Mouse (Mus musculus): ENCODE data around the gene Apol7a. TPM values are rescaled to one million over a fixed set of nuclear protein-coding genes. Genes with fewer than 3 reads are reported as not detected.

Apol7a gene
- polyA plus RNA-seq, 1 experiment from 2014 or later = 0.13 TPM

DNA sequence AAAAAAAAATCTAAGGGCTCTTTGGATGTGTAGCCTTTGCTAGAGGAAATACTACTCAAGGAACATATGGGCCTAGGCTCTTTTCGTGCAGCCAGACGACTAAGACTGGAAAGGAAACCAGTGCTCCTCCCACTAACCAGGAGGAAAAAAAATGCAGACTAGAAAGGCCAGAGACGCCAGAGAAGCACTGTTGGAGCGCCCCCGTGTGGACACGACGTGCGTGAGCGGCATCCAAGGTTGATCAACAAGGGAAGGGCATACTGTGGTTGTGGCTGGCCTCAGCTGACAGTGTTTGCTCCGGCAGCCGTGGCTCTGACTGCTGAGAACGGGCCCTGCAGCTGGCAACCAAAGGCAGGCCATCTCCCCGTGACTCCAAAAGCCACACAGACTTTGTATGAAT lies 30.8 kb downstream of the Apol7a start:
- Histone ChIP-seq H3K27ac (ENCODE audit: low read depth, low read length) (peak overlapping the region; percentile 37; the same call in 1 of the 2 replicates), H3K27me3 (ENCODE audit: control insufficient read depth, insufficient read depth, low read length) (no peaks in the 10 kb centered on the region; the same call in 1 of the 2 replicates), H3K36me3 (ENCODE audit: control insufficient read depth, insufficient read depth, low read length) (no peaks in the 10 kb centered on the region), H3K4me3 (ENCODE audit: low read depth, low read length) (peak overlapping the region; percentile 12; the same call in 1 of the 2 replicates), H3K4me1 (ENCODE audit: control insufficient read depth, insufficient read depth, low read length) (peaks cover 11% of the 10 kb centered on the region; the same call in 1 of the 2 replicates), H3K4me2 (peak overlapping the region; percentile 53), H3K9me3 (replicated peaks; ENCODE audit: control insufficient read depth, low read length) (no peaks in the 10 kb centered on the region), H3K9ac (ENCODE audit: low read depth, low read length) (peak overlapping the region; percentile 66)
- 2% methylated on average over 13 of the region's 13 CpGs for WGBS (ENCODE audit: insufficient replicate concordance)
- ATAC-seq (replicated peaks; ENCODE audit: insufficient number of reproducible peaks, low FRiP score, low TSS enrichment) = 0 out of 2 replicates have a peak, but pooled peaks have one; percentile 45

- Histone ChIP-seq H3K4me3 (ENCODE audit: low read depth, low read length) (no peak overlapping the region), H3K27ac (ENCODE audit: low read depth, low read length) (peak overlapping the region; percentile 37; the same call in 1 of the 2 replicates), H3K4me2 (no peak overlapping the region; the same call in 1 of the 2 replicates), H3K9ac (ENCODE audit: low read depth, low read length) (no peak overlapping the region), H3K27me3 (ENCODE audit: control insufficient read depth, insufficient read depth, low read length) (no peaks in the 10 kb centered on the region), H3K36me3 (ENCODE audit: control insufficient read depth, insufficient read depth, low read length) (no peaks in the 10 kb centered on the region), H3K4me1 (ENCODE audit: control insufficient read depth, insufficient read depth, low read length) (peaks cover 11% of the 10 kb centered on the region; the same call in 1 of the 2 replicates), H3K9me3 (replicated peaks; ENCODE audit: control insufficient read depth, low read length) (no peaks in the 10 kb centered on the region)
- 35% methylated on average over 8 of the region's 8 CpGs for WGBS (ENCODE audit: insufficient replicate concordance)
- no peak for ATAC-seq (replicated peaks; ENCODE audit: insufficient number of reproducible peaks, low FRiP score, low TSS enrichment)
Observed at GRCm38 (mm10) chr15:77367504-77367903, 31.4 kb downstream of the Apol7a start.

DNA sequence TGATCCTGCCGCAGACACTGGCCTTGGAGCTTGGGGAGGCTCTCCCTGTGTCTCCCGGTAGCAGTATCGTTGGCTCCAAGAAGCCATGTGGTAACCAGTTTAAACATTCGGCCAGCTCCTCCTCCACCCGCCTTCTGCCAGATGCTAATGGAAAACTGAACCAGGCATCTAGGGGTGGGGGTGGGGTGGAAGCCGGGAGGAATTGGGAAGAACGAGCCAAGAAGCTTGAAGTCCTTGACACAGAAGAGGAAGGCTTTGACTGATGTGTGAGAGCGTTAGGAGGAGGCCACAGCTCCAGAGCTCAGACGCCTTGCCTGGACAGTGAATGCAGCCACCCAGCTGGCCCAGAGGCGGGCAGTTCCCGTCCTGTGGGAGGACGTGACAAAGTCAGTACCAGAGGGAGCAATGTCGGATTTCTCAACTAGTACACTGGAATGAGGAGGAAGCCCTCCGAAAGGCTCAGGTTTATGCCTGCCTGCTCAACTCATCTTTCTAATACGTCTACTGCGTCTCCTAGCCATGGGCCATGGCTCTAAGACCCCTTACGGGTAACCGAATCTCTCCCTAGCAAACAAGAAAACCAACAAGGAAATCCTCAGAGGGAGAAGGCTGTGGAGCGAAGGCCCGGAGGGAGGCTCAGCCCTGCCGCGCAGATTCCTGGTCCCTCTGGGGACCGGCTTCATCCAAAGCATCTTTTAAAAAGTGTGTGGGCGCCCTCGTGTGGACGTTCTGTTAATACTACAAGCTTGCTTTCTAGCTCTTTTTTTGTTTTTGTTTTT lies 32.0 kb downstream of the Apol7a start:
- H3K27ac ChIP-seq (ENCODE audit: low read depth, low read length) = peak overlapping the region; percentile 76
- peak overlapping the region; percentile 32 for H3K4me3 ChIP-seq (ENCODE audit: low read depth, low read length)
- no peaks in the 10 kb centered on the region for H3K36me3 ChIP-seq (ENCODE audit: control insufficient read depth, insufficient read depth, low read length)
- H3K9me3 ChIP-seq (replicated peaks; ENCODE audit: control insufficient read depth, low read length) = no peaks in the 10 kb centered on the region
- H3K4me2 ChIP-seq = peak overlapping the region; percentile 65
- 0 out of 2 replicates have a peak, but pooled peaks have one; percentile 31 for ATAC-seq (replicated peaks; ENCODE audit: insufficient number of reproducible peaks, low FRiP score, low TSS enrichment)
- no peaks in the 10 kb centered on the region for H3K27me3 ChIP-seq (ENCODE audit: control insufficient read depth, insufficient read depth, low read length)
- under 1% methylated on average over 26 of the region's 26 CpGs for WGBS (ENCODE audit: insufficient replicate concordance)
- peaks cover 11% of the 10 kb centered on the region; the same call in 1 of the 2 replicates for H3K4me1 ChIP-seq (ENCODE audit: control insufficient read depth, insufficient read depth, low read length)
- H3K9ac ChIP-seq (ENCODE audit: low read depth, low read length) = peak overlapping the region; percentile 67

DNA sequence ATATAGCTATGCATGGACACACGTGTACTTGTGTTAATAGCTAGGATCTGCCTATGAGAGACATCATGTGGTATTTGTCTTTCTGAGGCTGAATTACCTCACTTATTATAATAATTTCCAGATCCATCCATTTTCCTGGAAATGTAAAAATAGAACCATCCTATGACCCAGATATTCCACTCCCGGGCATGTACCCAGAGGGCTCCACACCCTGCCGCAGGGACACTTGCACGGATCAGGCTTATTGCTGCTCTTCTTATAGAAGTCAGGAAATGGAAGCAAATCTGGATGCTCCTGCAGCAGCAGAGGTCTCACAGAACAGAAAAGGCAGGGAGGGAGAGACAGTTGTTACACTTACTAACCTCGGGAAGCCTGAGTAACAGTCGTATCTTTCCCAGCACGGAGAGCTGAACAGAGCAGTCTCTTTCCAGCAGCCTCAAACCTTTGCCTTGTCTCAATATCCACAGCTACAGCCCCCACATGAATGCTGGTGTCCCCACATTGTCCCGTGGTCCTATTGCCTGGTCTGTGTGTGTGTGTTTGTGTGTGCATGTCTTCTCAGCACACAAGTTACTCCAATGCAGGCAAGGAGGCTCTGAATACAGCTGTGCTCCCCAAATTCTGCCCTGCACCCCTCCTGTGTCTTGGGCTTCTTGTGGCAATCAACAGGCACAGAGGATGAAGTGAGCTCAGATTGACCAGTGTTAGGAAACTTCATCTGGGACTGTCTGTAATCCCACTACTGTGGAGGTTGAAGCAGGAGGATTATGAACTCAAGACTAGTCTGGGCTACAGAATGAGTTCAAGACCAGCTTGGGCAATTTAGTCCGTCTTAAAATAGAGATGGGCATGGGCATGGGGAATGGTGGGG lies 33.0 kb downstream of the Apol7a start:
- ATAC-seq (replicated peaks; ENCODE audit: insufficient number of reproducible peaks, low FRiP score, low TSS enrichment) = no peak
- Histone ChIP-seq H3K36me3 (ENCODE audit: control insufficient read depth, insufficient read depth, low read length) (no peaks in the 10 kb centered on the region), H3K27ac (ENCODE audit: low read depth, low read length) (0 out of 2 replicates have a peak overlapping the region, but pooled peaks have one; percentile 76), H3K9ac (ENCODE audit: low read depth, low read length) (no peak overlapping the region), H3K4me1 (ENCODE audit: control insufficient read depth, insufficient read depth, low read length) (peaks cover 13% of the 10 kb centered on the region; the same call in 1 of the 2 replicates), H3K27me3 (ENCODE audit: control insufficient read depth, insufficient read depth, low read length) (no peaks in the 10 kb centered on the region), H3K4me3 (ENCODE audit: low read depth, low read length) (no peak overlapping the region), H3K4me2 (peak overlapping the region; percentile 65), H3K9me3 (replicated peaks; ENCODE audit: control insufficient read depth, low read length) (no peaks in the 10 kb centered on the region)
- WGBS (ENCODE audit: insufficient replicate concordance) = 45% methylated on average over 9 of the region's 9 CpGs

- no peaks in the 10 kb centered on the region for H3K27me3 ChIP-seq (ENCODE audit: control insufficient read depth, insufficient read depth, low read length)
- no peaks in the 10 kb centered on the region for H3K9me3 ChIP-seq (replicated peaks; ENCODE audit: control insufficient read depth, low read length)
- H3K4me2 ChIP-seq = no peak overlapping the region
- WGBS (ENCODE audit: insufficient replicate concordance) = 63% methylated on average over 3 of the region's 3 CpGs
- H3K9ac ChIP-seq (ENCODE audit: low read depth, low read length) = no peak overlapping the region
- no peak for ATAC-seq (replicated peaks; ENCODE audit: insufficient number of reproducible peaks, low FRiP score, low TSS enrichment)
- H3K27ac ChIP-seq (ENCODE audit: low read depth, low read length) = no peak overlapping the region
- H3K4me3 ChIP-seq (ENCODE audit: low read depth, low read length) = no peak overlapping the region
- H3K4me1 ChIP-seq (ENCODE audit: control insufficient read depth, insufficient read depth, low read length) = peaks cover 13% of the 10 kb centered on the region; the same call in 1 of the 2 replicates
- no peaks in the 10 kb centered on the region for H3K36me3 ChIP-seq (ENCODE audit: control insufficient read depth, insufficient read depth, low read length)
Observed at GRCm38 (mm10) chr15:77364026-77364425, 34.9 kb downstream of the Apol7a start.

DNA sequence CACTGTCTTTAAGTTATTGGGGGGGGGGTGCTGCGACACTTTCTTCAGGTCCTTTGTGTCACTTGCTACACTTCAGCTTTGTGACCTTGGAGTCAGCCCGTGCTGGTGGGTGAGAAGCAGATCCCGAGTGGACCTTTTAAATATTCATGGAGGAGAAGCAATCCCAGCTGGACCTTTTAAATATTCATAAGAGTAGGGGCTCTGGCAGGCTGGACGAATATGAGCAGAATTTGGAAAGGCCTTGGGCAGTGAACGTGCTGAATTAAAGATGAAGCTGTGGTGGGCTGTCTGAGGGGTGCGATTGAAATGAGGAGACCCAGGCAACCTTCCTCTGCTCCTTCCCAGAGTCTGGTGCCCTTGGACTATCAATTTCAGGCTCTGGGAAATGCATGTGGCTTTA lies 35.3 kb downstream of the Apol7a start:
- ATAC-seq (replicated peaks; ENCODE audit: insufficient number of reproducible peaks, low FRiP score, low TSS enrichment) = no peak
- Histone ChIP-seq H3K27me3 (ENCODE audit: control insufficient read depth, insufficient read depth, low read length) (no peaks in the 10 kb centered on the region), H3K9me3 (replicated peaks; ENCODE audit: control insufficient read depth, low read length) (no peaks in the 10 kb centered on the region), H3K4me3 (ENCODE audit: low read depth, low read length) (no peak overlapping the region), H3K9ac (ENCODE audit: low read depth, low read length) (no peak overlapping the region), H3K4me2 (no peak overlapping the region), H3K4me1 (ENCODE audit: control insufficient read depth, insufficient read depth, low read length) (peaks cover 18% of the 10 kb centered on the region; the same call in 1 of the 2 replicates), H3K36me3 (ENCODE audit: control insufficient read depth, insufficient read depth, low read length) (no peaks in the 10 kb centered on the region), H3K27ac (ENCODE audit: low read depth, low read length) (no peak overlapping the region)
- 46% methylated on average over 6 of the region's 6 CpGs for WGBS (ENCODE audit: insufficient replicate concordance)

DNA sequence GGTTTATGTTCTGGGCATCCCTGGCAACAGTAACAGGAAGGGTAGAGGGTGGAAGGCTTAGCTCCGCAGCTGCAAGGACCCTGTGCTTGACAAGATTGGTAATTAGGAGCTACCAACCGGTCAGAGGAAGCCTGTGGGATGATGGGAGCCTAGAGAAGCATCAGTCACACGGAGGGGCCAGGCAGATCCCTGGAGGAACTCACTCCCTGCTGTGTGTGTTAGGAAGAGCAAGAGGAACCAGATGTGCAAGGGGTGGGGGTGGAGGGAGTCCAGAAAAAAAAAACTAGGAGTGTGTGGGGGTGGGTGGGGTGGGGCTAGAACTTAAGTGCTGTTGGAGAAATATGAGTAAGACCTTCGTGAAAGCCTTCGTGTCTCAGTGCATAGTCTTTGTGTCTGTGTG lies 36.0 kb downstream of the Apol7a start:
- Histone ChIP-seq H3K36me3 (ENCODE audit: control insufficient read depth, insufficient read depth, low read length) (no peaks in the 10 kb centered on the region), H3K4me1 (ENCODE audit: control insufficient read depth, insufficient read depth, low read length) (peaks cover 20% of the 10 kb centered on the region; the same call in 1 of the 2 replicates), H3K4me2 (no peak overlapping the region), H3K9ac (ENCODE audit: low read depth, low read length) (no peak overlapping the region), H3K4me3 (ENCODE audit: low read depth, low read length) (no peak overlapping the region), H3K27me3 (ENCODE audit: control insufficient read depth, insufficient read depth, low read length) (no peaks in the 10 kb centered on the region), H3K9me3 (replicated peaks; ENCODE audit: control insufficient read depth, low read length) (no peaks in the 10 kb centered on the region), H3K27ac (ENCODE audit: low read depth, low read length) (no peak overlapping the region)
- no peak for ATAC-seq (replicated peaks; ENCODE audit: insufficient number of reproducible peaks, low FRiP score, low TSS enrichment)
- 21% methylated on average over 5 of the region's 5 CpGs for WGBS (ENCODE audit: insufficient replicate concordance)

DNA sequence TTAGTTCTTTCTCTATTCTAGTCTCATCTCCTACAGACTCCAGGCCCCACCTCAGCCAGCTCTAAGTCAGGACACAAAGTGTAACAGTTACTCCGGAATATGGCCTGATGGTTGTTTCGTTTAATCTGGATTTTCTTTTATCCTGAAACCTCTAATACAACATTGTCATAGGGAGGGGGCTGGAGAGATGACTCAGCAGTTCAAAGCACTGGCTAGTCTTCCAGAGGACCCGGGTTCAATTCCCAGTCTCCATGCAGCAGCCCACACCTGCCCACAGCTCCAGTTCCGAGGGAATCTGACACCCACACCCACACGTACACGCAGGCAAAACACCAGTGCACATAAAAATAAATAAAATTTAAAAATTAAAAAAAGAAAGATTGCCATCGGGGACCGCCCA lies 39.0 kb downstream of the Apol7a start:
- 91% methylated on average over 8 of the region's 8 CpGs for WGBS (ENCODE audit: insufficient replicate concordance)
- H3K36me3 ChIP-seq (ENCODE audit: control insufficient read depth, insufficient read depth, low read length) = no peaks in the 10 kb centered on the region
- no peaks in the 10 kb centered on the region for H3K27me3 ChIP-seq (ENCODE audit: control insufficient read depth, insufficient read depth, low read length)
- H3K27ac ChIP-seq (ENCODE audit: low read depth, low read length) = no peak overlapping the region
- H3K9ac ChIP-seq (ENCODE audit: low read depth, low read length) = no peak overlapping the region
- no peak for ATAC-seq (replicated peaks; ENCODE audit: insufficient number of reproducible peaks, low FRiP score, low TSS enrichment)
- H3K4me3 ChIP-seq (ENCODE audit: low read depth, low read length) = no peak overlapping the region
- peaks cover 20% of the 10 kb centered on the region for H3K4me1 ChIP-seq (ENCODE audit: control insufficient read depth, insufficient read depth, low read length)
- no peak overlapping the region for H3K4me2 ChIP-seq
- no peaks in the 10 kb centered on the region for H3K9me3 ChIP-seq (replicated peaks; ENCODE audit: control insufficient read depth, low read length)
